Mouse (Mus musculus): ENCODE data around the gene Shox2.

Gene Shox2

GRCm38 (mm10) chr3:66959972-66960371 is 21.6 kb downstream of the Shox2 start:
- no peak for DNase-seq

GRCm38 (mm10) chr3:66955126-66955525 is 26.4 kb downstream of the Shox2 start:
- DNase-seq = no peak

- no peak for DNase-seq
These were observed 41.9 kb downstream of the Shox2 start for GRCm38 (mm10) chr3:66939675-66940074.

GRCm38 (mm10) chr3:66922436-66922835 is 59.1 kb downstream of the Shox2 start:
- DNase-seq = no peak

All from B cell, adult 2 months (primary cell).